Mouse (Mus musculus): Measurements from ENCODE around the gene Dis3l2. TPM values are rescaled to one million over a fixed set of nuclear protein-coding genes. Genes with fewer than 3 reads are reported as not detected.
A peak's percentile ranks its signal among the peaks of the same experiment; 100 is the strongest.

Dis3l2 gene
- polyA plus RNA-seq, 1 experiment from 2014 or later, result 35.9 TPM

GRCm38 (mm10) chr1:86678667-86679066 lies 24.9 kb upstream of the Dis3l2 start:
- H3K4me1 ChIP-seq (replicated peaks; ENCODE audit: control insufficient read depth, insufficient read depth, low read length), result no peaks in the 10 kb centered on the region
- H3K9ac ChIP-seq (ENCODE audit: low read depth, low read length), result no peak overlapping the region
- no peak for ATAC-seq (ENCODE audit: low FRiP score)
- H3K9me3 ChIP-seq (ENCODE audit: control insufficient read depth, low read length), result no peaks in the 10 kb centered on the region
- no peak for DNase-seq (ENCODE audit: low spot score)
- H3K27me3 ChIP-seq (ENCODE audit: control insufficient read depth, insufficient read depth, low read length), result no peaks in the 10 kb centered on the region
- H3K4me2 ChIP-seq (replicated peaks; ENCODE audit: low read depth, low read length), result no peak overlapping the region
- 83% methylated on average over 10 of the region's 10 CpGs for whole genome bisulfite sequencing
- no peaks in the 10 kb centered on the region for H3K36me3 ChIP-seq (ENCODE audit: control insufficient read depth, insufficient read depth, low read length)
- no peak overlapping the region for H3K27ac ChIP-seq (ENCODE audit: low read depth, low read length)
- H3K4me3 ChIP-seq (ENCODE audit: low read depth, low read length), result no peak overlapping the region

DNA sequence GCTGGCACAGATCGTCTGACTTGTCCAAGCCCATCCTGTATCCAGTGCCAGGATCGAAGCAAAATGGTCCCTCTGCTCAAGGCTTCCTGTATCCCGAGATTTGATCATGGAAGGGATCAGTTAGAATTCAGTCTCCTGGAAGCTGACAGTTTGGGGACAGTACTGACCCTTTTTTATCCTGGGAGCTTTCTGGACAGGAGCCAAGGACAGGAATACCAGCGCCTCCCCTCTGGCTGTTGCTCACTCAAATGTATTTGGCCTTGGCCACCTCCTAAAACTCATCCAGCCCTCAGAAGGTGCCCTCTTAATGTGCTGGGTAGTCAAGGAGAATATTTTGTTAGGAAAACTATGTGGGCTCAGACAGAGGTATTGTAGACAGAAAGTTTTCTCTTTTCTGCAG lies 16.4 kb upstream of the Dis3l2 start:
- no peaks in the 10 kb centered on the region for H3K9me3 ChIP-seq (ENCODE audit: control insufficient read depth, low read length)
- no peak for ATAC-seq (ENCODE audit: low FRiP score)
- WGBS, result 82% methylated on average over 4 of the region's 4 CpGs

GRCm38 (mm10) chr1:86691027-86691426 lies 12.6 kb upstream of the Dis3l2 start:
- Histone ChIP-seq H3K4me3 (ENCODE audit: low read depth, low read length) (no peak overlapping the region), H3K36me3 (ENCODE audit: control insufficient read depth, insufficient read depth, low read length) (no peaks in the 10 kb centered on the region), H3K4me1 (replicated peaks; ENCODE audit: control insufficient read depth, insufficient read depth, low read length) (no peaks in the 10 kb centered on the region), H3K27ac (ENCODE audit: low read depth, low read length) (no peak overlapping the region), H3K4me2 (replicated peaks; ENCODE audit: low read depth, low read length) (no peak overlapping the region), H3K27me3 (ENCODE audit: control insufficient read depth, insufficient read depth, low read length) (no peaks in the 10 kb centered on the region), H3K9me3 (ENCODE audit: control insufficient read depth, low read length) (no peaks in the 10 kb centered on the region), H3K9ac (ENCODE audit: low read depth, low read length) (no peak overlapping the region)
- ATAC-seq (ENCODE audit: low FRiP score) (no peak), DNase-seq (ENCODE audit: low spot score) (no peak)
- 70% methylated on average over 5 of the region's 5 CpGs for WGBS

More for the DNA sequence above, 16.4 kb upstream of the Dis3l2 start:
- no peak overlapping the region for H3K4me2 ChIP-seq (replicated peaks; ENCODE audit: low read depth, low read length)
- H3K4me1 ChIP-seq (replicated peaks; ENCODE audit: control insufficient read depth, insufficient read depth, low read length), result no peaks in the 10 kb centered on the region
- no peak overlapping the region for H3K4me3 ChIP-seq (ENCODE audit: low read depth, low read length)
- no peak overlapping the region for H3K9ac ChIP-seq (ENCODE audit: low read depth, low read length)
- no peaks in the 10 kb centered on the region for H3K27me3 ChIP-seq (ENCODE audit: control insufficient read depth, insufficient read depth, low read length)
- no peak for DNase-seq (ENCODE audit: low spot score)
- no peak overlapping the region for H3K27ac ChIP-seq (ENCODE audit: low read depth, low read length)
- no peaks in the 10 kb centered on the region for H3K36me3 ChIP-seq (ENCODE audit: control insufficient read depth, insufficient read depth, low read length)

DNA sequence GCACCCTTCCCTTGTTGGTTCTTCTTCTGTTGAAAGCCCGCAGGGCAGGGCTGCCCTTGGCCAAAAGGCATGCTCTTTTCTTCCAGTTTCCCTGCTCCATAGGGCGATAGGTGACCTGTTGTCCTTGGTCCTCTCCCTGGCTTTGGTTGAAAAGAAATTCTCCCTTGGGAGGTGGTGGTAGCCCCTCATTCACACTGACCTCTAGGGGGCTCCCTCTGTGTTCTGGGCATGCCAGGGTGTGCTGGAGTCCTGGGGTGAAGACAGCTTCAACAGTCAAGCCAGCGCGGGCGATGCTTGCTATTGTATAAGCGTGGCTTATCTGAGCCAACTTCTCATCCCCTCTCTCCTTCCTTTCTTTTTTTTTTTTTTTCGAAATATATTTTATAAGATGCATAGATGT lies 6.7 kb upstream of the Dis3l2 start:
- H3K9ac ChIP-seq (ENCODE audit: low read depth, low read length), result no peak overlapping the region

GRCm38 (mm10) chr1:86698721-86699120 lies 4.9 kb upstream of the Dis3l2 start:
- no peaks in the 10 kb centered on the region for H3K4me1 ChIP-seq (replicated peaks; ENCODE audit: control insufficient read depth, insufficient read depth, low read length)
- DNase-seq (ENCODE audit: low spot score) (no peak), ATAC-seq (ENCODE audit: low FRiP score) (no peak)
- H3K9me3 ChIP-seq (ENCODE audit: control insufficient read depth, low read length), result no peaks in the 10 kb centered on the region
- no peak overlapping the region for H3K4me3 ChIP-seq (ENCODE audit: low read depth, low read length)
- WGBS, result 42% methylated on average over 2 of the region's 2 CpGs
- no peaks in the 10 kb centered on the region for H3K36me3 ChIP-seq (ENCODE audit: control insufficient read depth, insufficient read depth, low read length)
- no peak overlapping the region for H3K4me2 ChIP-seq (replicated peaks; ENCODE audit: low read depth, low read length)
- no peak overlapping the region for H3K27ac ChIP-seq (ENCODE audit: low read depth, low read length)
- H3K27me3 ChIP-seq (ENCODE audit: control insufficient read depth, insufficient read depth, low read length), result no peaks in the 10 kb centered on the region
- H3K9ac ChIP-seq (ENCODE audit: low read depth, low read length), result no peak overlapping the region

More for the DNA sequence above, 6.7 kb upstream of the Dis3l2 start:
- WGBS, result 47% methylated on average over 7 of the region's 7 CpGs
- H3K4me1 ChIP-seq (replicated peaks; ENCODE audit: control insufficient read depth, insufficient read depth, low read length), result no peaks in the 10 kb centered on the region
- no peak for DNase-seq (ENCODE audit: low spot score)
- H3K27ac ChIP-seq (ENCODE audit: low read depth, low read length), result no peak overlapping the region
- H3K4me3 ChIP-seq (ENCODE audit: low read depth, low read length), result no peak overlapping the region
- H3K36me3 ChIP-seq (ENCODE audit: control insufficient read depth, insufficient read depth, low read length), result no peaks in the 10 kb centered on the region
- no peaks in the 10 kb centered on the region for H3K9me3 ChIP-seq (ENCODE audit: control insufficient read depth, low read length)
- no peak for ATAC-seq (ENCODE audit: low FRiP score)
- no peak overlapping the region for H3K4me2 ChIP-seq (replicated peaks; ENCODE audit: low read depth, low read length)
- no peaks in the 10 kb centered on the region for H3K27me3 ChIP-seq (ENCODE audit: control insufficient read depth, insufficient read depth, low read length)

DNA sequence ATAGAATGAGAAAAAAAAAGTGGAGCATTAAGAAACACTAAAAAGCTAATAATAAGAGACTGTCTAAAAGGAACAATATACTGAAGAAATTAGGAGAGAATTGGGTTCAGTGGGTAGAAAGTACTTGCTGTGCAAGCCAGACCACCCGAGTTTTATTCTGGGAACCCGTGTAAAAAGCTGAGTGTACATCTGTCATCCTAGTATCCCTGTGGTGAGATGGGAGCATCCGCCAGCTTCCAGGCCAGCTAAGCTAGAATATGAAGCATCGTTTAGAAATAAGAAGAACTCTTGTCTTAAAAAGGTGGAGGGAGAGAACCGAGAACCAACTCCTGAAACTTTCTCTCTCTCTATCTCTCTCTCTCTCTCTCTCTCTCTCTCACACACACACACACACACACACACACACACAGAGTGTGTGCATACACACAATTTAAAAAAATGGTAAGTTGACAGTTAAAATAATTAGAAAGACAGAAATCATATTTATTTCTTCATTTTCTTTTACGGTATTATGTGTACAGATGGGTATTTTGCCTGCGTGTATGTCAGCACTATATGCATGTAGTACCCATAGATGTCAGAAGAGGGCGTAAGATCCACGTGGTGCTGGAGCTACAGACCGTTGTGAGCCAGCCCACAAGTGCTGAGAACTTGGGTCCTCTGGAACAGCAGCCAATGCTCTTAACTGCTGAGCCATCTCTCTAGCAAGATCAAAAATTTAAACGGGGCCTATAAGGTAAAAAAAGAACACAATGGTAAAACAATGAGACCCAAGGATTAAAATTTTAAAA lies 4.1 kb upstream of the Dis3l2 start:
- Histone ChIP-seq H3K27ac (ENCODE audit: low read depth, low read length) (no peak overlapping the region), H3K4me2 (replicated peaks; ENCODE audit: low read depth, low read length) (no peak overlapping the region), H3K4me3 (ENCODE audit: low read depth, low read length) (no peak overlapping the region), H3K36me3 (ENCODE audit: control insufficient read depth, insufficient read depth, low read length) (no peaks in the 10 kb centered on the region), H3K9ac (ENCODE audit: low read depth, low read length) (no peak overlapping the region), H3K4me1 (replicated peaks; ENCODE audit: control insufficient read depth, insufficient read depth, low read length) (no peaks in the 10 kb centered on the region), H3K9me3 (ENCODE audit: control insufficient read depth, low read length) (no peaks in the 10 kb centered on the region), H3K27me3 (ENCODE audit: control insufficient read depth, insufficient read depth, low read length) (no peaks in the 10 kb centered on the region)
- DNase-seq (ENCODE audit: low spot score) (no peak), ATAC-seq (ENCODE audit: low FRiP score) (no peak)
- WGBS, result 69% methylated on average over 11 of the region's 11 CpGs

- DNase-seq (ENCODE audit: low spot score) (no peak), ATAC-seq (ENCODE audit: low FRiP score) (no peak)
- no peak overlapping the region for H3K4me3 ChIP-seq (ENCODE audit: low read depth, low read length)
- H3K36me3 ChIP-seq (ENCODE audit: control insufficient read depth, insufficient read depth, low read length), result no peaks in the 10 kb centered on the region
- no peaks in the 10 kb centered on the region for H3K9me3 ChIP-seq (ENCODE audit: control insufficient read depth, low read length)
- H3K9ac ChIP-seq (ENCODE audit: low read depth, low read length), result no peak overlapping the region
- H3K4me2 ChIP-seq (replicated peaks; ENCODE audit: low read depth, low read length), result no peak overlapping the region
- no peak overlapping the region for H3K27ac ChIP-seq (ENCODE audit: low read depth, low read length)
- no peaks in the 10 kb centered on the region for H3K4me1 ChIP-seq (replicated peaks; ENCODE audit: control insufficient read depth, insufficient read depth, low read length)
- WGBS, result 79% methylated on average over 7 of the region's 7 CpGs
- H3K27me3 ChIP-seq (ENCODE audit: control insufficient read depth, insufficient read depth, low read length), result no peaks in the 10 kb centered on the region
Measured at GRCm38 (mm10) chr1:86700367-86700766, 3.2 kb upstream of the Dis3l2 start.

- no peak for DNase-seq (ENCODE audit: low spot score)
- Histone ChIP-seq H3K9me3 (ENCODE audit: control insufficient read depth, low read length) (no peaks in the 10 kb centered on the region), H3K36me3 (ENCODE audit: control insufficient read depth, insufficient read depth, low read length) (no peaks in the 10 kb centered on the region), H3K27ac (ENCODE audit: low read depth, low read length) (peak overlapping the region; percentile 89), H3K4me1 (replicated peaks; ENCODE audit: control insufficient read depth, insufficient read depth, low read length) (no peaks in the 10 kb centered on the region), H3K4me2 (replicated peaks; ENCODE audit: low read depth, low read length) (peak overlapping the region; percentile 77), H3K27me3 (ENCODE audit: control insufficient read depth, insufficient read depth, low read length) (no peaks in the 10 kb centered on the region), H3K9ac (ENCODE audit: low read depth, low read length) (peak overlapping the region; percentile 93), H3K4me3 (ENCODE audit: low read depth, low read length) (peak overlapping the region; percentile 93)
- WGBS, result 1% methylated on average over 25 of the region's 27 CpGs
- no peak; the same call in 1 of the 2 replicates for ATAC-seq (ENCODE audit: low FRiP score)
Measured at GRCm38 (mm10) chr1:86703965-86704326, 338 bp downstream of the Dis3l2 start.

DNA sequence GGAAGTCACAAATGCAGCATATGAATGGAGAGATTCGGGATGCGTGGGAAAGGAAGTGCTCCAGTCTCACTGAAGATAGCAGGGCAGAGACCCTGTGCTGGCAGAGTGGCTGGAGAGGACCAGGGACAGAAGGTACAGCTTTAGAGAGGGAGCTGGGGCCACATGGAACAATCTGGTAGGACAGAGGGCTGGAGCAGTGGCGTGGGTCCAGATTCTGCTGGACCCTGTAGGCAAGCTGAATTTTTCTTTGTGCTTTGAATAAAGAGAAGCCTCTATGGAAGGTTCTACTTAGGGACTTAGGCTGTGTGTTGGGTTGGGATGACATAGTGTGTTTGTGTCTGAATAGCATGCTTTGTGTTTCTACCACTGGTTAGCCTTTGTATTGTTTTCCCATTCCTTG lies 1.9 kb downstream of the Dis3l2 start:
- DNase-seq (ENCODE audit: low spot score) (no peak), ATAC-seq (ENCODE audit: low FRiP score) (no peak)
- no peaks in the 10 kb centered on the region for H3K4me1 ChIP-seq (replicated peaks; ENCODE audit: control insufficient read depth, insufficient read depth, low read length)
- no peak overlapping the region for H3K4me3 ChIP-seq (ENCODE audit: low read depth, low read length)
- H3K9ac ChIP-seq (ENCODE audit: low read depth, low read length), result peak overlapping the region; percentile 19; the same call in 1 of the 2 replicates
- no peak overlapping the region for H3K27ac ChIP-seq (ENCODE audit: low read depth, low read length)
- H3K36me3 ChIP-seq (ENCODE audit: control insufficient read depth, insufficient read depth, low read length), result no peaks in the 10 kb centered on the region
- WGBS, result 84% methylated on average over 3 of the region's 3 CpGs
- no peaks in the 10 kb centered on the region for H3K9me3 ChIP-seq (ENCODE audit: control insufficient read depth, low read length)
- H3K27me3 ChIP-seq (ENCODE audit: control insufficient read depth, insufficient read depth, low read length), result no peaks in the 10 kb centered on the region
- no peak overlapping the region for H3K4me2 ChIP-seq (replicated peaks; ENCODE audit: low read depth, low read length)
